Mouse (Mus musculus) induced T-regulatory cell, adult 2 months (primary cell): ENCODE results near the gene Patj.

Experiments
- DNase-seq: peaks from one replicate; pipeline ENCODE4 v3.0.0-alpha.2; 2012; ENCODE audit warnings: low read depth

Gene Patj

DNA sequence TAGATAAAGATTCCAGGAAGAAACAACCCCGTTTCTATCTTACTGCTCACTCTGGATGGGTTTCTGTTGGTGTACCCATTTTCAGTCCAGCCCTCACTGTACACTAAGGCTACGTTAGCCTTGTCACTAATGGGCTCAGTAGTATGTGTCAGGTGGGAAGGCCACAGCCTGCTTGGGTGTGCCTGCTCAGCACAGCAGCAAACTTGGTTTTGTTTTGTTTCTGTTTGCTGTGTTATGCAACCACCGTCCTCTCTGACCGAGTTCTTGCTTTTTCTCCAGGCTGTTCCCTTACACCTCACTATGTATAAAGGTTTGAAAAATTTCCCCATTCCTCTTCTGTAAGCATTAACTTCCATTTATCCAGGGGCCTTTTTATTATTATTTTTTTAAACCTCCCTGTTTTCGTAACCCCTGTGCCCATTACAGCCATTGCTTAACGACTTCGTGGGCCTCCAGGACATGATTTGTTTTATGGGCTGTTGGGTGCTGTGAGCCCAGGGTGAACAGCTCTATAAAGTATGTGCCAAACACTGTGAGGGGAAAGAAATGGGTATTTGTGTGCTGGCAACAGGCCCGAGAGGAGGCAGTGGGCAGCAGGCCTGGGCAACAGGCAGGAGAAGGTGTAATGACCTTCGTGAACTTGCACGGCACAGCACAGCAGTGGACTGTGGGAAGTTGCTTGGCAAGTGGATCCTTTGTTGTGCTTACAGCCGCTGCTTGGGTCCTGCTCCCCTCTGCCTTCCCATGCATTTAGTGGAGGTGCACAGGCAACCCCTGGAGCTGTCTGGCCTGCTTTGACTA, 113.1 kb downstream of the Patj start:
- no peak for DNase-seq

DNA sequence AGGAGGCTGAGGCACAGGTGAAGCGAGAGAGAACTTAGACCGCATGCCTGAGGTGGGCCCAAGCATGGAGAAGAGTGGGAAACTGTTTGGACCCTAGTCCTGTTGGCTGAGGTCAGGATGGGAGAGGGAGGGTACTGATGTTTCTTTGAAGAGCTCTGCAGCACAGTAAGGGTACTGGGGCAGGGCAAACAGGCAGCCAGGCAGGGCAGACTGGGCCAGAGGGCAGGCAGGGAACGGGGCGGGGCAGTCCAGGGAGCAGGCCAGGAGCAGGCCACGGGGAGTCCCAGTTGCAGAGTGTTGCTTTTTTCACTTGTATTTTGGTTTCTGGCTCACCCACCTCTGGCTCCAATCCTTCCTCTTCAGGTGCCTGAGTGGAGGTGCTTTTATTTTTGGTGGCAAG, 114.4 kb downstream of the Patj start:
- no peak for DNase-seq

DNA sequence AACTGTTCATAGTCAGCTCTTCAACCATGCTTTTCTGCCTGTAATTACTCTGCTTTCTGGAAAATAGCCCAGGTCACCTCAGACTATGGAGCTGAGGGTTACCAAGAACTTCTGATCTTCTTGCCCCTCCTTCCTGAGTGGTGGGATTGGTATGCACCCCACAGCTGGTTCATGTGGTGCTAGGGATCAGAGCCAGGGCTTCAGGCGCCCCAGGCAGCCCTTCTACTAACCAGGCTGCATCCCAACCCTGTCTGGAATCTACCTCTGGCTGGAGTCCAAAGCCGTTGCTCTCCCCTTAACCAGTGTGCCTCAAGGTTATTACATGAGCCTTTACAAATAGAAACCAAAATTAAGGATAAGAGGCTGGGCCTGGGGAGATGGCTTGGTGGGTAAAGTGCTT, 115.7 kb downstream of the Patj start:
- no peak for DNase-seq

DNA sequence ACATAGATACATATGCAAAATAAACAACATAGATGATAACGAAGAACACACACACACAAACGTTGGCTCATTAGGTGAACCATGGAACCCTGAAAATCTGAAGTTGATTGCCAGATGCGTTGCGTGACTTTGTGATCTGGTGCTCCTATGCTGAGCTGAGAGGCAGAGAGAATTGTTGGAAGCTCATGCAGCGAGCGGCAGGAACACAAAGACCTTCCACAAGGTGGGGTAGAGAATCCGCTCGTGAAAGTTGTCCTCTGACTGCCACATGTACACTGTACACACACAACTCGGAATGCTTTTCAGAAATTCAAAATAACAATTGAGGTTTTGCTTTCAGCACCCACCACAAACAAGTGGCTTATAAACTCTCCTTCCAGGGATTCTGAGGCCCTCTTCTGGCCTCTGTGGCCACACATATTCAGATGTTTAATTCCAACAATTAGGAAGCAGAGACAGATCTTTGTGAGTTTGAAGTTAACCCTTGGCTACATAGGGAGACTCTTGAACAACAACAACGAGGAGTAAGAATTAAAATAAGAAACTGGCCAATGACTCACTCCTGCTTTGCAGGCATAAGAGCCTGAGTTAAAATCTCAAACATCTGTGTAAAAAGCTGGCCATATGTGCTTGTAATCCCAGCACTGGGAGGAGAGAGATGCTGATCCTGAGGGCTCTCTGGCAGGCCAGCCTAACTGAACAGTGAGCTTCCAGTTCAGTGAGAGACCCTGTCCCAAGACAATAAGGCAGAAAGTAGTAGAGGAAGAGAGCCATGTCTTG, 116.6 kb downstream of the Patj start:
- DNase-seq, result no peak

DNA sequence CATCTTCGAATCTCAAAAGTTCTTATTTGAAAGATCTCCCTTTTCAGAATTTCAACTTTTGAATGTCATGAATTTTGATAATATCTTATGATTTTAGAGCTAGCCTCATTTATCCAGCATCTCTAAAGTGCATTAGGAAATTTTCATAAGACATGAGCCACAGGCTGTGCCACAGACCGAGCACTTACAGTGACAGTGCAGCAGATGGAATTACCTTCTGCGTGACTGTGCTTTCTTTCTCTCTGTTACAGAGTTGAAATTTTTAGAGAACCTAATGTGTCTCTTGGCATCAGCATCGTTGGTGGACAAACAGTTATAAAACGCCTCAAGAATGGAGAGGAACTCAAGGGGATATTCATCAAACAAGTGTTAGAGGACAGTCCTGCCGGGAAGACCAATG, 124.9 kb downstream of the Patj start:
- DNase-seq, result no peak

DNA sequence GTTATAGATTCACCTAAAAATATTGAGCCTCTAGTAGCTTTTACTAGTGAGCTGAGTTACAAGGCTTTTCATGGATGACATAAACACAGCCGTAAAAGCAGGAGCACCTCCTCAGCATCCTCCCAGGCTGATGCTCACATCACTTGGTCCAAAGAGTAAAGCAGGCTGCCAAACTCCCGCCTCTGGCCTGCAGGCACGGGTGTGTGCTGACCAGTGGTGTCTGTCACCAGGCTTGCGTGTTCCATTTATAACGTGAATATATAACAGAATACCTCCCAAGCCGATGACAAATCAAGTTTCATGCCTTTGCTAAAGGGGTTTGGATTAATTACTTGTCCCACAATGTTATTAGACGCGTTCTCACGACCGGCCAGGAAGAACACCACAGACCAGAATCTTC, 128.9 kb downstream of the Patj start:
- no peak for DNase-seq

DNA sequence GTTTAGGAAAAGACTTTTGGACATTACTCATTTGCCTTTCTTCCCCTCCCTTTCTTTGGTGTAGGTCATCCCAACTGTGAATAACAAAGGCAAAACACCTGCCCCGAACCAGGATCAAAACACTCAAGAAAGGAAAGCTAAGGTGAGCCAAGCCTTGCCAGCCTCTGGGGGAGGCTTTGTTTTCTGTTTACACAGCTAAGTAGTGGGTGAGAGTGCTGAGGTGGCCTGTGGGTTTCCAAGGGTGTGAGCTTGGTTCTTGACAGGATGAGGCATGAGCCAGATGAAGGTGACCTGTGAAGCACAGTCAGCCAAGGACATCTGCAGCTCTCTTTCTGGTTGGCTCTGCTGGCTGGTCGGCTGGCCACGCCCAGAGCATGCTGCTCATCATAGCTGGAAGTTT, 139.9 kb downstream of the Patj start:
- DNase-seq, result no peak

DNA sequence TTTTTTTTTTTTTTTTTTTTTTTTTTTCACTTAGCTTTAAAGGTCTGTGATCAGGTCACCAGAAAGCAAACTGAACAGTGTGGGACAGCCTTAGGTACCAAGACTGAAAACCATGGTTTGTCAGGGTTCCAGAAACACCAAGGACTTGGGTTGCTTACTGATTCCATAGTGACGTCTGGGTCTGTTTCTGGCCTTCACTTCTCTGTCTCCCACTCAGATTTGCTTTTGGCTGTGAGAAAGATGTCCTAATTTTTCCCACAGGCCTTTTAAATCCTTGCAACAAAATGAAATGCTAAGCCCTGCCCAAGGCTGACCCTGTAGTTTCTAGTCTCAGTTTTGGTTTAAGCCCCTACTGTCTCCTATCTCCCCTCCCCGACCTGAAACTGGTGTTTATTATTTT, 146.0 kb downstream of the Patj start:
- no peak for DNase-seq

DNA sequence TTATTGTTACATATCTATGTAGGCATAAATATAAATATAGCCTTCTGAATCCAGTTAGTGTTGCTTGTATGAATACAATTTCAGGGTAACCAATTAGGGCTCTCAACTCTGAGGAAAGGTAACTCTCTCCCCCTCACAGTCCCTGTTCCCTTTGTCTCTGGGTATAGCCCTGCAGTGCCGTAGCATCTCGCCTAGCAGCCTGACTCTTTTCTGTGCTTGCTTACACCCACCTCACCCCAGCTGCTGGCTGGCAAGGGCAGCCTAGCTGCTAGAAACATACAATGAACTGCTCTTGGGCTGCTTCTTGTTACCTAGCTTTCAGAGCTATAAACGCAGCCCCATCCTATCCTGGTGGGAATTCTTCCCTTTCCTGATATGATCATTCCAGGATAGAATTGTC, 147.4 kb downstream of the Patj start:
- no peak for DNase-seq

DNA sequence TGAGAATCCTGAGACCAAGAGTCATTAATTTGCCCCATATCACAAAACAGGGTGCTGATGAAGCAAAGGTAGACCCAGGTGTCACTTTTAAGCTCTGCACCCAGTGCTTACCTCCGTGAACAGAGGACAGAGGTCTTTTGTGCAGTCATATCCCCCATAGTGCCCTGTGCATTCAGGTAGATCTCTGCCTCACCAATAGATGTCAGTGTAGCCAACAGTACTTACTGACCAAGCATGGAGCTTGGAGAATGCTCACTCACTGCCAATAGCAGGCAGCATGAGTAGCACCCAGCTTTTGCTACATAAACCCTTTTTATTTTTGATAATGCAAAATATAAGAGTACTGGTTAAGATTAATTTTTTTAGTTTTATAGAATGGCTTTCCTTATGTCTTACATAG, 149.8 kb downstream of the Patj start:
- DNase-seq, result no peak

DNA sequence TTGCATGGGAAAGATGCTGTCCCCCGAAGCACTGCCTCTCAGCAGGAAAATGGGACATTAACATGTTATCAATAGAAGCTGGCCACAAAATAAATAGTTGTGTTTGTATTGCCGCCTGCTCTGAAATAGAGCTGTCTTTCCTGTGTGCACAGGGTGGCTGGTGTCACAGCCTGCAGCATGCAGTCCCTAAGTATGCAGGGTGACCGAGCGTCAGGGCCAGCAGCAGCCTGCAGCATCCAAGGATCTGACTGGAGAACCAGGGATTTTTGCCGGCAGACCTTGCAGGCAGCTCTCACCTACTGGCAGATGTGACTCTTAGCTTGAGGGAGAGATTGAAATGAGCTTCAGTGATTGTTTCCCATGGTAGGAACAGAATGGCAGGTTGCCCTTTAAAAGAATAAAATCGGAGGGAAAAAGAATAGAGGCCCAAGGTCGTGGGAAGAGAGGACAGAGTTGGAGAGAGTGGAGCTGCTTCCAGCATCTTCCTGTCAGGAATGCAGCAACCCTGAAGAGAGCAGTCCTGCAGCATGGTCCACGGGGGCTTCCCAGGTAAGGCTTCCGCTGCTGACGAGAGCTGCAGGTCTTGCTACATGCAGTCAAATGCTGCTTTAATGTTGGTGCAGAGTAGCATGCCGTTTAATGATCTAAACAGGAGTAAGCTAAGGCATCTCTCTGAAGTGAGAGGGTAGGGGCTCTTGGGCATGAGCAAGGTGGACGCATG, 151.0 kb downstream of the Patj start:
- DNase-seq, result no peak

DNA sequence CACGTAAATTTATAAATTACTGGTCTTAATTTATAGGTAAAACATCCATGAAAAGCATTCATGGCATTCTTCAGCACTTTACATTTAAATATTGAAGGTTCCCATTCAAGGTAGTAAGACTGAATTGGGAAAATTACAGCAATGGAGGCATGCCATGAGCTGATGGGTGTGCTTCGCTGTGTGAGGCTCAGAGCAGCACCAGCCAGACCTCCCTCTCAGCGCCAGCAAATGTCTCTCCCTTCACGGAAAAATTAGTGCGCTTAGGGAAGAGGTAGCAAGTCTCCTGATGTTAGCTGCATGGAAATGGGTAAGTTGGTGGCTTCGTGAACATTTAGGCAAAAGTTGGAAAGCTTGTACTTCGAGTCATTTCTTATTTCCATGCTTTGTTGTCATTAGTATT, 153.9 kb downstream of the Patj start:
- DNase-seq, result no peak

DNA sequence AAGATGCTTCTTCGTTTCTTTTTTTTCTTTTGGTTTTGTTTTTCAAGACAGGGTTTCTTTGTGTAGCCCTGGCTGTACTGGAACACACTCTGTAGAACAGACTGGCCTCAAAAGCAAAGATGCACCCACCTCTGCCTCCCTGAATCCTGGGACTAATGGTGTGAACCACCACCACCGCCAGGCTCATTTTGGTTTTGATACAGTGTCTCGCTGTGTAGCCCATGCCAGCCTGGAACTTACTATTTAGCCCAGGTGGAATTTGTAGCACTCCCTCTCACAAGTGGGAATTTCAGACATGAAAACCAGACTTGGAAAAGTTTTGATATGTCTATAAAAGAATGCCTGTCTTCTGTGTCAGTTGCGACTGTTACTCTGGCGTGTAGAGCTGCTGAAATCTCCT, 154.5 kb downstream of the Patj start:
- no peak for DNase-seq

DNA sequence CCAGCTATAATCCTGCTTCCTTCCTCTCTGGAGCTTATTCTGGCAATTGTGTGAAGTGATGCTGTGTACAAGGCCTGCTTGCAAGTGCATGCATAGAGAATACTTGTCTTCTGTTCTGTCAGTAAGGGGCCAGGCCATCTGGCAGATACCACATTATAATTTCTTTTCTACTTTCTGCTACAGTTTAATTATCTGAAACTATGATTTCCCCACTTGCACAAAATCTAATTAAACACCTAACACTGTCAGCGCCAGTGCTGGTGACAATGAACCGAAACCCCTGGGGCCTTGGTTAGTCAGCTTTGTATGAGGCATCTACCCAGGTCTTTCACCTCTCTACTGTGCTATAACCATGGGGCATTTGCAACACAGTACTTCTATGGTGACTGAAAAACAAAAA, 160.1 kb downstream of the Patj start:
- no peak for DNase-seq

DNA sequence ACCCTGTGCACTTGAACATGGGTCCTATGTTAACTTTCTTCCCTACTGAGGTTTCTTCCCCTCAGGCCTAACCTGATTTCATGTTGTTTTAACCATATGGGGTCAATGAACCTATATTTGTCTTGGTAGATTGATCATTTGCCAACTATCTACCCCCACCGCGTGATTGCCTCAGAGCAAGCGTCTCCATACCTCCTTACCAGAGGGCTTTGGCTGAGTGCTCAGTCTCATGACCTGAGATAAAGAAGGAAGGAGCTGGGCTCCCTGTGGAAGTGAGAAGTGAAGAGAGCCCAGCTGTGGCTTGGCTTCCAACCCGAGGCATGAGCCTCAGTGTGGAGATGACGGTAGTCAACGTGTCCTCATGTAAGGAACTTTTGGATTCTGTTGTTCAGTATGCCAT, 160.9 kb downstream of the Patj start:
- no peak for DNase-seq

DNA sequence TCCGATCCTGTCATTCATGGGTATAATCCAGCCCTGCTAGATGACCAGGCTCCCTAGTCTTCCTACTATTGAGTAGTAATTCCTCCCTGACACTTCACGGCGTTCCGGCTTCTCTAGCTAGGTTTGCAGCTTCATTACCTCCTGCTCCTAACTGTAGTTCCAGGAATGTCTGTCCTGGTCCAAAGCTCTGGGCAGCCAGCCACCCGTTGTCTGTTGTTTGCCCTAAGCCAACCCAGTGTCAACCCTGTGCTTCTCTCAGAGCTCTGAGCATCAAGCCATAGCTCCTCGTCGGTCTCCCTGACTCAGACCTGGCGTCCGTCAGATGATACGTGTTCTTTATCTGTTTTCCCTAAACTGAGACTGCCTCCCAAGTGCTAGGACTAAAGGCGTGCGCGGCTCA, 161.6 kb downstream of the Patj start:
- no peak for DNase-seq

DNA sequence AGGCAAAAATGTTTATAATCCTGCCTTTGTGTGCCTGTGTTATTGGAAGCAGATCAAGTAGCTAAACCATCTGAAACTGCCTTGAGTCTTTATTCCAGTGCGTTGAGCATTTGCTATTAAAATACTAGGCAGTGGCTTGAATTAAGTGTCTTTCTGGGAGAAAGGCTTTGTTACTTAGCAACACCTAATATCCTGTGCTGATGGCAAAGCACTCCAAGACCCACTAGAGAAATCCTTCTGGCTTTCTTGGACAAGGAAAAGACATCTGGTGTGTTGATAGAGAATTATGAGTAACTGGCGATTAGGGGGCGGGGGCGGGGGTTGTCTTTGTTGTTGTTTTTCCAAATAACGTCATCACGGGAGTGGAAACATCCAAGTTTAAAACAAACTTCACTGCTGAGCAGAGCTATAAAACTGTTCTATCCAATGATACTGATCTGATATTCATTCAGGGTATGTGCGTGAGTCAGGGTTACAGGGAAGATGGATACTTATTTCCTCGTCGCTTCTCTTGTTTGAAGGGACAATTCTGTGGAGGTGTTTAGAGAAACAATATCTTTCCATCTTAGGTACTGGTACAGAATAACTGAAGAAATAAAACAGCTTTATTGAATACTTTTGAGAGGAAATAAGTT, 164.7 kb downstream of the Patj start:
- no peak for DNase-seq

DNA sequence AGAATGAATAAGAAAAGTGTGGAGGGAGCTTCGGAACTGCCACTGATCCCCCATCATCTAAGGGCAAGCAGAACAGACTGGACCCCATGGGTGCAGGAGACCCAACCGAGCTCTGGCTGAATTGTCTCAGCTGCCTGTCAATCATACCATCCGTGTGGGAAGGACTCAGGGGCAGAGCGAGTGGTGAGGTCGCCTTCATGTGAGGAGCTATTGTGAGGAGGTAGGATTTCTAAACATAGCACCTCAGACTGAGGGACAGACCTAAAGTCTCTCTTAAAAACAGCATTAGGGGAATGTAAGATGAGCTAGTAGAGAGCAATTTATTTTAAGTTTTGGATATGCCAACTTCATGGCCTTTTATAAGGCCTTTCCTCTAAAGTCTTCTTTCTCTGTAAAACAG, 167.5 kb downstream of the Patj start:
- no peak for DNase-seq

DNA sequence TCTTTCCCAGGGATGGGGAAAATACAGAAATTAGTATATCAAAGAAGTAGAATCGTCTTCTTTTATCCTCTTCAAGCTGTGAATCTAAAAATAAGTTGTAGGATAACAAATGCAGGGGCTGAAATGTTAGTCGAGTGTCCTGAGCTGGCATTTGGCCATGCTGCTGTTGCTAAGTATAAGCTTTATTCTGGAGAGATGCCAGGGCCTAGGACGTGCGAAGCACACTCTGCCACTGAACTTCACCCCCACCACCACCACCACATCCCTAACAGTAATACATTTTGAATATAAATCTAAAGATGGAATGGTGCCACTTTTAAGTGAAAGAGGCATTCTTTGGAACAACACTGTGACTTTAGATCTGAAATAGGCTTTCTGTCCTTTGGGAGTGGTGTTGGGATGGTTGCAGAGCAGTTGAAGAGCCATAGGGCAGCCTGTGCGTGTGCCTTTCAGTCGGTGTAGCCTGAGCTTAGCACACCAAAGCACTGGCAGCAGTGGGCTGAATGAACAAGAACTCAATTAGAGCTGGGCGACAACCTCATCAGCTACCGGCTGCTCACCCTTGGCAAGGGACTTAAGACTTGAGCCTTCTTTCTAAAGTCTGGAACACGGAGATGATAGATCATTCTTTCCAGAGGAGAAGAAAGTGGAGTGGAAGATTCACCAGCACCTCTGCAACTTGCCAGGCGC, 168.1 kb downstream of the Patj start:
- no peak for DNase-seq

DNA sequence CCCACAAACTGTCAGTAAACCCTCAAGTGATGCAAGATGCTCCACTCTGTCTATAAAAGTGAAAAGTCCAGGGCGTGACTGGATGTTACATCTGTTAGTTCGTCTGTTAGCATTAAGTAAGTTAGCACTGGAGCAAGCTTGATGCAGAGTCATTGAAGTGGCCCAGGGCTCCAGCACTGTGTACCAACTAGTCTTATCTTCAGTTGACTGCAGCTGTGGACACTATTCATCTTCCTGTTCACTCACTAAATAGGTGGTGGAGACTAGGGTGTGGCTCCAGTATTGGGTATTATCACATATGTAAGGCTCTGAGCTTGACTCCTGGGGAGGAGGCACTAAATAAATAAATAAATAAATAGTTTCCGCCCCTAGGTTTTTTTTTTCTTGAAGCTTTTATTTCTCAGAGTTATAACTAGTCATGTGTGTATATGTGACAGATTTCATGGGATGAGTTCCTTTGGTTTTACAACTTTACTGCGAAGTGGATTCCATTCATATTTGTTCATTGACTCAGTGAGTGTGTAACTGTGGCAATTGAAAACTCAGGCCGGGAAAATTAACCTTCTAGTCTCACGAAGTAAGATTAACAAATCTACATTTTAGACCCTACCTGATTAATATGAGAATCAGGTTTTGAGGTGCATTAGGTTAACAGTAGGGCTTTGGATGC, 168.7 kb downstream of the Patj start:
- DNase-seq, result no peak

DNA sequence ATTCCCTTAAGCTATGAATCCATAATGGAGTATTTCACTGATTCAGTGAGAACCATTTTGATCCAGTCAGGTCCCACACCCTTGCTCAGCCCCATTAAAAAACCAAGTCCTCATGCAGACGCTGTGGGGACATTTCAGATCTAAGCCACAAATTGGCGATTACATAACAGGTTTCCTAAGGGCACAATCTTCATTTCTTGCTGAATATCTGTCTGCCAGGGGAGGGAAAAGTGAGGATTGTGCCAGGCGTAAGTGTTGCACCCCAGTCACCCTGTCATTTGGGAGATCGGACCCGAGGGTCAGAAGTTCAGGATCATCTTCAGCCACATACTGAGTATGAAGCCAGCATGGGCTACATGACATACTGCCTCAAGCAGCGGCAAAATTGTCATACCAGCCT, 171.2 kb downstream of the Patj start:
- no peak for DNase-seq
